Mouse (Mus musculus): Measurements from ENCODE around the gene Zswim5.

The Zswim5 gene

DNA sequence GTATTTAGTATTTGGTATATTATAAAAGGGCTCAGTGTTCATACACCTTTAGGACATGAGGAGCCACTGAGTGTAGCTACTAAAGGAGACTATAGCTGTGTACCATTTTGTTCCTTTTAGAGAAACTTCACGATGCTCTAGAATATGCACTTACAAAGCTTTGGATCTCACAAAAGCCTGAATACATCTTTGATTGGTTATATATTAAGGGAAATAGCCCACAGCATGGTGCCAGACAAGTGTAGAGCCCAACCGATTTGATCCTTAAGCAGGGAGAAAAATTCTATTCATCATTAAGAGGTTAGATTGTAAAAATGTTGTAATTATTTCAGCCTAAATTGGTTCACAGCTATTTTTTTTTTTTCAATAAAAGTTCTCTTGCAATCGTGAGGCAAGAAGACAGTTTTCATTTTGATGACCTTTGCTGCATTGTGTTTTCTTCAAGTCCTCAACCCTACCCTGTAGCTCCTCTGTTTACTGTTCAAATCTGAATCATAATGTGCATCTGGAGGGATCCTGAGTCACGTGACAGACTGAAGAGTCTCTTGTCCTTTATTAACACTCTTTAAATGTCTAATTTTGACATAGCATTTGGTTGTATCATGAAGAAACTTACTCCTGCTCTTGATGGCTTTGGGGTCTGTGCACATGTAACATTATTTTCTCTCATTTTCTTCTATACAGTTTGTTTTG lies 33.5 kb downstream of the Zswim5 start:
- in situ Hi-C loops (cut with MboI, MseI): no loop called here

DNA sequence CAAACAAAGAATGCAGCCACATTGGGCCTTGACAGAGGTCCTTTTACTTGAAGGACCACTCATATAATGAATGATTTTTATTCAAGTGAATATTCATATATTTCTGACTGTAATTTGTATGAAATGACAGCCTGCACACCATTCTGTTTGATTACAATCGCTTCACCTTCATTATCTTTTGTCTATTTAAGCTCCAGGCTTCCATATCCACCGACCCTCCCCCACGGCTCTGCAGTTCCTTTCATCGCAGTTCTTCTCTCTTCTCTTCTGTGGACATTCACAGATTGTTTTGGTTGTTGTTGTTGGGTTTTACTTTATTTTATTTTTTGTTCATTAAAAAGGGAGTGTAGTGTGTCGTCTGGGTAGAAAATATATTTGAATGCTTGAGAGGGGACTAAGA lies 34.0 kb downstream of the Zswim5 start:
- in situ Hi-C loops (cut with MboI, MseI): no loop called here

DNA sequence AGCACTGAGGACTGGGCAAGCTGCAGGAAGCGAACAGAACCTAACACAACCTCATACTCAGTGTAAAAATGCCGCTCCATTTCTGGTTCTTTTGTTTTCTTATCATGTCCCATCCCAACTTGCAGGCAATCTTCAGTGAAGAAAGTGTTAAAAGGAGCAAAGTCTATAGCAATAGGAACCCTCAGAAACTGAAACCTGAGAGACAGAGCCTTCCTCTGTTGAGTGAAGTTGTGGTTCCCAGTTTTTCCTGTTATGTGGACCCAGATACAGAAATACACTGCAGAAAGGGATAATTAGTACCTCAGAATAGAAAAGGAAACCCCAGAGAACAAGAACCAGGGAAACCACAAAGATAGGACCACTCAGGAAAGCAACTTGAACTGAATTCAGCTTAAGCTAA lies 36.1 kb downstream of the Zswim5 start:
- in situ Hi-C loops (cut with MboI, MseI): no loop called here

DNA sequence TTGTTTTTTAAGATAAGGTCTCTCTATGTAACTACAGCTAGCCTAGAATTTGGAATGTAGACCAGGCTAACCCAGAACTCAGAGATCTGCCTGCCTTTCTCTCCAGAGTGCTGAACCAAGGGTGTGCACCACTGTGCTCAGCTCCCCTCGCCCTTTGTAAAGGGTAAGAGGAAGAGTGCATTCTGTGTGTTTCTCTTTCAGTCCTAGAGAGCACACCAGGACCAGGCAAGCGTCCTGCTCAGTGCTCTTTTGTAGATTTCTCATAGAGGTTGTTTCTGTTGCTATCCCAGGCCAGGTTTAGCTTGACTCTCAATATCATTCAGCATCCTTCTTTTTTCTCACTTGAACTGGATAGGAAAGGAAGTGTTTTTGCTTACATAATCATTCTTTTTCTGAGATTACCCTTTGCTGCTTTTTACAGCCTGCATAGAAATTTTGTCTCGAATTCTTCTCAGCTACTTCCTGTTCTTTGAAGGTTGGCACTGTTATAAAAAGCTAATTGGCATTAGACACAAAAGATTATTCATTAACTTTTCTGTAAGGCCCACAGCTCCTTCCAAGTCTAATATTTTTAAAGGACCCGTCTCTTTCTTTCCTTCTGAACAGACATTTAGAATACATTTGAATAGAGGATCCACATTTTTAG lies 51.0 kb downstream of the Zswim5 start:
- in situ Hi-C loops (cut with MboI, MseI): no loop called here

DNA sequence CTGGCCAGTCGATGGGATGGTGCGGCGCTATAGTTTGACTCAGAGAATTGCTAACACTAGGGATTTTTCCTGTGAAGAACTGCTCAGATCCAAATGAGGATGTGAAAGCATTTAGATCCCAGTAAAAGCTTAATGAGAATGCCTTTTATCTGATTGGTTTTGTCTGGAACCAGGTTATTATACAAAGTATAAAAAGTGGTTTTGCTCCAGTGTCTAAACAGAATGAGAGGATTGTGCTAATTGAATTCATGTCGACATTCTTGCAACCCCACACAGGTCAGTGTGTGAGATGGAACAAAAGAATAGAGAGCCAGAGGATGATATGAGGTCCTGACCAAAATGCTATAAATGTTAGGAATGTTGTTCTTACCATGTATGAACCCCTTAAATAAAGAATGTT lies 62.4 kb downstream of the Zswim5 start:
- in situ Hi-C loops (cut with MboI, MseI): no loop called here

DNA sequence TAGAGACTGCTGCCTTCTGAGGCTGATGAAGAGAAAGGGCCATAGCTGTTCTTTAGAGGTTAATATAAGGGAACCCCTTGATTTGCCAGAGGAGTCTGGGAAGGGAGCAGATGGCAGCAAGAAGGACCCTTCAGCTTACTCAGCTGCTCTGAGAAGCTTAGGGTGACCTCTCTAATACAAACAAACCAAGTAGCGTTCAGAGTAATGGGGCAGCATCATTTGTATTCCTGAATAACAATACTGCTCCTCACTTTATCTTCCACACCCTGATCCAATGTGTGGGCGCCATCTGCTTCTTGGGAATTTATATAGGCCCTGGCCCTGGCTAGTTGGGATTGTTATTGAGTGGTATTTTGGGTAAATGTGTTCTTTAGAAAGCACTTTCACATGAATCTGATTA lies 65.5 kb downstream of the Zswim5 start:
- in situ Hi-C loops (cut with MboI, MseI): no loop called here

DNA sequence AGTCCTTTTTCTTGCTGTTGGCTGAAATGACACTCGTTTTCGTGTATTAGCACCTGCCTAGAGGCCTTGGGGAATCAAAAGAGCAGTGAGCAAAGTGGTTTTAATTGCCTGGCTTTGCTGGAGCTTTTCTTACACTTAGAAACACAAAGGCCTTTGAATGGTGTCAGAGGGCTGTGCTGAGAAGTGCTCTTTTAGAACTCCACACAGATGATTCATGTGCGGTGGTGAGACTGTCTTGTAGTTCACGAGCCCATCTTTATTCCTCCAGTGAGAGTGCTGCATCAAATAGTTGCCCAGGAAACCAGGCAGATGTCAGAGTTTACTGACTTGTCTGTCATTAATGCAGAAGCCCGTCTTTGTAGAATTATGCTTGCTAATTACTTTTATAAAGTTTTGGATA lies 66.9 kb downstream of the Zswim5 start:
- in situ Hi-C loops (cut with MboI, MseI): no loop called here

DNA sequence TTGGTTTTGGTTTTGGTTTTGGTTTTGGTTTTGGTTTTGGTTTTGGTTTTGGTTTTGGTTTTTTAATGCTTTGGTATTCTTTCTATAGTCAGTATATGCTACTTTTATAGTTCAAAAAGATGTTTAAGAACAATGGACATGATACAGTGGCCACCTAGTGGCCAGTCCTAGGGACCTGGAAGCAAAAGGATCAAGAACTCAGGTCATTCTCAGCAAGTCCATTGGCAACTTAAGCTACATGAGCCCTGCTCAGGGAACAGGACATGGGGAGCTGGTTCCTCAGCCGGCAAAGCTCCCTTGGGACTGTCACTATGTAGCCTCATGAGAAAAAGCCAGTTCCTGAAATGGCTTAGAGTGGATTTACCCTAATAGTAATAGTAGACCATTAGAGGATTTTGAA lies 74.5 kb downstream of the Zswim5 start:
- in situ Hi-C loops (cut with MboI, MseI): no loop called here

DNA sequence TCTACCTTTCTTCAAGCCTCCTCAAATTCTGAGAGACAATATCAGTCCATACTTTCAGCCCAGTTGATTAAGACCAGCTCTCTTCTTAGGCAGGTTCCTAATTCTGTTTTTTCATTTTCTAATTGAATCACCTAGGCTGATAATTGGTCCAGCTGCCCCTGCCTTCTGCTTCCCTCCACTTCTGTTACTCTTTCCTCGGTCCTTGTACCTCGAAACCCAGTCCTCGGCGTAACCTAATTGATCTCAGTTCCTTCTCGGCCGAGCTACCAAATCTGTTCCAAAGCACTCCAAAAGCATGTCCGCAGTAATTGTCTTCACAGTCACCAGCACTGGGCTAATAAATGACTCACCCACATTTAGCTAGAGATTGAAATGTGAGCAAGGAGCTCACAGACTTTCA lies 77.8 kb downstream of the Zswim5 start:
- in situ Hi-C loops (cut with MboI, MseI): no loop called here

DNA sequence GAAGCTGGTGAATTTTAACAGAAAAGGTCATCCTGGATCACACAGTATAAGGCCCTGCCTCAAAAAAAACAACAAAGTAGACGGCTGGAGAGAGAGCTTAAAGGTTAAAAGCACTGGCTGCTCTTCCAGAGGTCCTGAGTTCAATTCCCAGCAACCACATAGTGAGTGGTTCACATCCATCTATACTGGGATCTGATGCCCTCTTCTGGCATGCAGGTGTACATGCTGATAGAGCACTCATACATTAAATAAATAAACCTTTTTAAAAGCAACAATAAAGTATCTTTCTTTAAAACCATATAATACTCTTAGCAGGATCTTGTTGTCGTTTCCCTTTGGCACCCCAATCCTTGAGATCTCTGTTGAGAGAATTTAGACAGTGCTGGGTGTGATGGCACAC lies 99.3 kb downstream of the Zswim5 start:
- in situ Hi-C loops (cut with MboI, MseI): no loop called here

DNA sequence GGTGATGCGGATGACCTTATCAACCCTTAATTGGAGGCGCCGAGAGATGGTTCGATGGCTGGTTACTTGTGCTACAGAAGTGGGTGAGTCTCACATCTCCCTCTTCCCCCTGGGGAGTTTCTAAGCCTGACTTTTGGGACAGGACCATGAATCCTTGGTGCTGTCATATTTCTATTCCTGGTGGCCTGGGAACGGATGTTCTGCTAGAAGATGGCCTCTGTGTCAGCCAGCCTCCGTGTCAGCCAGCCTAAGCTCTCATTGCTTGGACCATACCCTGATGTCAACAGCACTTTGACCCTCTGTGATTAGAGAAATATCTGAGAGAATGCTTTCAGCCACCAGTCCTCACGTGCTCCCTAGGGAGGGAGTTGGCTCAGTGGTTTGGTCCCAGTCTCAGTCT lies 108.5 kb downstream of the Zswim5 start:
- in situ Hi-C loops (cut with MboI, MseI): no loop called here

DNA sequence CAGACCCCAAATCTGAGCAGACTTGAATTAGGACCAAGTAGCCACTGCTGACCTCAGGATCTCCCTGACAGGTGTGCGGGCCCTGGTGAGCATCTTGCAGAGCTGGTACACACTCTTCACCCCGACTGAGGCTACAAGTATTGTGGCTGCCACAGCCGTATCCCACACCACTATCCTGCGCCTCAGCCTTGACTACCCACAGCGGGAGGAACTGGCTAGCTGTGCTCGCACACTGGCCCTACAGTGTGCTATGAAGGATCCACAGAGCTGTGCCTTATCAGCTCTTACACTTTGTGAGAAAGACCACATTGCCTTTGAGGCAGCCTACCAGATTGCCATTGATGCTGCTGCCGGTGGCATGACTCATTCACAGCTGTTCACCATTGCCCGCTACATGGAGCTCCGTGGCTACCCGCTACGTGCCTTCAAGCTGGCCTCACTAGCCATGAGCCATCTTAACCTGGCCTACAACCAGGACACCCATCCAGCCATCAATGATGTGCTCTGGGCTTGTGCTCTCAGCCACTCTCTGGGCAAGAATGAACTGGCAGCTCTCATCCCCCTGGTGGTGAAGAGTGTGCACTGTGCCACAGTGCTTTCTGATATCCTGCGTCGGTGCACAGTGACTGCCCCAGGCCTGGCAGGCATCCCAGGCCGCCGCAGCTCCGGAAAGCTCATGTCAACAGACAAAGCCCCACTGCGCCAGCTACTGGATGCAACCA lies 109.4 kb downstream of the Zswim5 start:
- in situ Hi-C loops (cut with MboI, MseI): no loop called here

DNA sequence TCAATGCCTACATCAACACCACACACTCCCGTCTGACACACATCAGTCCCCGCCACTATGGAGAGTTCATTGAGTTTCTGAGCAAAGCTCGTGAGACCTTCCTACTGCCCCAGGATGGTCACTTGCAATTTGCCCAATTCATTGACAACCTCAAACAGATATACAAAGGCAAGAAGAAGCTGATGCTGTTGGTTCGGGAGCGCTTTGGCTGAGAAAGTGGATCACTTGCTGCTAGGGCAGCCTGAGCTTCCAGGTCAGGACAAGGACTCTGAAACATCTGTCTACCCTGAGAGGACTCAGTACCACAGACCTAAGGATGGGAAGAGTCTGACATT lies 109.9 kb downstream of the Zswim5 start:
- in situ Hi-C loops (cut with MboI, MseI): no loop called here

DNA sequence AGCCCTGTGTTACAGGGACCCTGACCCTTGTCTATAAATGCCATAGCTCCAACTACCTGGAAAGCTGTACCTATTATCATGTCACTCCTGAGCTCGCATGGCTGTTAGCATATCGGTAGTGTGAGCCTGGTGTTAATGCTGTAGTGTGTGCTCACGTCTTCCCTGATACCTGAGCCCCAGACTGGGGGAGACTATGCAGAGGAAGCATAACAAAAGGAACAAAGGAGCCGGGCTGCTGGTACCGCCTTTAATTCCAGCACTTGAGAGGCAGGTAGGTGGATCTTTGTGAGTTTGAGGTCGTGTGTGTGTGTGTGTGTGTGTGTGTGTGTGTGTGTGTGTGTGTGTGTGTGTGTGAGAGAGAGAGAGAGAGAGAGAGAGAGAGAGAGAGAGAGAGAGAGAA lies 112.6 kb downstream of the Zswim5 start:
- in situ Hi-C loops (cut with MboI, MseI): loop anchor here (5.0 kb wide), 1 partner anchor 167 kb away; the partner anchor contains the start of gene Hpdl (in 2 of the 2)

DNA sequence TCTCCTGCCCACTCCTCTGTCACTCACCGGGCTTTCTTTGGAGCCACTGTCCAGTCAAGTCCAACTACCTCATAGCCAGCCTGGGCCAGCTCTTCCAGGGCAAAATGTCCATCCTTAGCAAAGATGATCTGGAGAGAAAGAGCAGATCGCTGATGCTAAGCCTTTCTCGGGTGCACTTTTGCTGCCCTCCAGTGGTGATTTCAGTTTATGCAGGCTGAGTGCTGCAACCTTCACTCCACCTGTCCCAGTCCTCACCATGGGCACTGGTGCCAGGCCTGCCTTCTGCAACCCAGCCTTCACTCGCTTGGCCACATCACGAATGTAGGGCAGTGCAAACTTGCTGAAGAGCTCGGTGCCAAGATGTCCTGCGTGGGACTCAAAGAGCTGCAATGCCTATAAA lies 114.2 kb downstream of the Zswim5 start:
- in situ Hi-C loops (cut with MboI, MseI): loop anchor here (5.0 kb wide), 1 partner anchor 169 kb away; the partner anchor contains the start of gene Hpdl (in 2 of the 2)

DNA sequence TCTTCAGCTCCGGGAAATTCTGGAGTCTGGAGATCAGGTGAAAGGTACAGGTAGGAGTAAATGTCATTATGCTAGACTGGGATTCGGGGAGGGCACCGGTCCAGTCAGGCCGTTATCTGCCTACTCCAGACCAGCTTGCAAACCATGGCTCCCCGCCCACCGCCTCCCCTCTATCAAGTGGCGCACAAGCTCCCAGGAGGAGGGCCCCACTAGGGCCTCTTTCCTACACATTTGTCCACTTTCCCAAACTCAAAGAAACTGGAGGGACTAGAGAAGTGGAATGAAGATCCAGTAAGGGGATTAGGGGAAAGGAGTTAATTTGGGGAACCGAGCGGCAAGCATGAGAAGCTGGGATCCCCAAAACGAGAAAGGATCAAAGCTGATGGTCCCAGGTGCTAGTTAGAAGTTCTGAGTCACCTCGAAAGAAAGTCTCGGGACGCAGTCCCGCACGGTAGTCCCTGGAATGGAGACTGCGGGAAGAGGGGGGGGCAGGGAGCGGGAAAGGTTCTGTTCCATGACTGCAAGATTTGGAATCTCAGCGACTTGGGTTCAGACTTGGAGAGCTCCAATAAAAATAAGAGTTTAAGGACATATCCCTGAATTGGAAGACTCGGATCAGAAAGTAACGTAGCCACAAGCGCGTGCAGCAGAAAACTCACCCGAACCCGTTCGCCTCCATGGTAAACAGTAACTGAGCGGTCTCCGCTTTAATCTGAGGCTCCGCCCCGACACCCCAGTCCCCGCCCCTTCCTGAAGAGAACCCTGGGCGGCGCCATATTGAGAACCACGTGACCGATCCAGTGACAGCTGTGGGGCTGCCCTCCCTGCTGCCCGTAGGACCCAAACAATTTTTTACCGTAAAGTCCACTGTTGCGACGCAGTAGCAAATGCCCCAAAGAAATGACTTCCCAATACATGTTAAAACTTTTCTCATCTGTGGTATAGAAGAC lies 116.8 kb downstream of the Zswim5 start, which contains the start of gene Urod:
Gene Urod (minus strand): TSS at position 742 of the 950 bp plus-strand sequence.
- in situ Hi-C loops (cut with MboI, MseI): loop anchor here (5.0 kb wide), 1 partner anchor 172 kb away; the partner anchor contains the start of gene Hpdl (in 2 of the 2)

DNA sequence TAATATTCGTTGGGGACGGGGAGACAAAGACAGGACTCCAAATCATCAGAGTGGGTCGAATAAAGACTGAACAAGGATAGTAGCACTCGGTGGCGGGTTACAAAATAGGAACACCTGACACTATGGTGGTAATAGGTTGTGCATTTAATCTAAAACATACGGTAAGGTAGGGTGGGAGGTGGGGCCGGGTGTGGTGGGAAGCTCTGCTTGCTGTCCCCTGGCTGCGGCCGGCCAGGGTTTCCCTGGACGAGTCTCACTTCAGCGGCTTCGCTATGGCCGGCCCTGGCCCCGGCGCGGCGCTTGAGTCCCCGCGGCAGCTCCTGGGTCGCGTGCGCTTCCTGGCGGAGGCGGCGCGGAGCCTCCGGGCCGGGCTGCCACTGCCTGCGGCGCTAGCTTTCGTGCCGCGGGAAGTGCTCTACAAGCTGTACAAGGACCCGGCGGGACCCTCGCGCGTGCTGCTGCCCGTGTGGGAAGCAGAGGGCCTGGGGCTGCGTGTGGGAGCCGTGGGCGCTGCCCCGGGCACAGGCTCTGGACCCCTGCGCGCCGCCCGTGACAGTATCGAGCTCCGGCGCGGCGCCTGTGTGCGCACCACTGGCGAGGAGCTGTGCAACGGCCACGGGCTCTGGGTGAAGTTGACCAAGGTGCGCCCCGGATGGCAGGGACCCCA lies 118.1 kb downstream of the Zswim5 start, which contains the start of gene Hectd3:
Gene Hectd3 (plus strand): TSS at position 187 of the 667 bp plus-strand sequence.
- in situ Hi-C loops (cut with MboI, MseI): loop anchor here (5.0 kb wide), 2 partner anchors 137 to 147 kb away; partner anchors contain the start of gene Plk3 (in 1 of the 2)

DNA sequence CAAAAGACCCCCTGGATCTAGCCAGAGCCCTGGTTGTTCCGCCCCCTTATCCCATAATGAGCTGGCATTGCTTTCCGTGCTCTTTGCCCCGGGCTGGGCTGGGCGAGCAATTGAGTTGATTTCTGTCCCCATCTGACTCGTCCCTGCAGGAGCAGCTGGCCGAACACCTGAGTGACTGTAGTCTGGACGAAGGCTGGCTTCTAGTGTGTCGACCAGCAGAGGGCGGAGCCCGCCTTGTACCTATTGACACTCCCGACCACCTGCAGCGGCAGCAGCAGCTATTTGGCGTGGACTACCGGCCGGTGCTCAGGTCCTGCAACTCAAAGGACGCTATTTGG lies 118.6 kb downstream of the Zswim5 start:
- in situ Hi-C loops (cut with MboI, MseI): loop anchor here (5.0 kb wide), 2 partner anchors 137 to 147 kb away; partner anchors contain the start of gene Plk3 (in 1 of the 2)

DNA sequence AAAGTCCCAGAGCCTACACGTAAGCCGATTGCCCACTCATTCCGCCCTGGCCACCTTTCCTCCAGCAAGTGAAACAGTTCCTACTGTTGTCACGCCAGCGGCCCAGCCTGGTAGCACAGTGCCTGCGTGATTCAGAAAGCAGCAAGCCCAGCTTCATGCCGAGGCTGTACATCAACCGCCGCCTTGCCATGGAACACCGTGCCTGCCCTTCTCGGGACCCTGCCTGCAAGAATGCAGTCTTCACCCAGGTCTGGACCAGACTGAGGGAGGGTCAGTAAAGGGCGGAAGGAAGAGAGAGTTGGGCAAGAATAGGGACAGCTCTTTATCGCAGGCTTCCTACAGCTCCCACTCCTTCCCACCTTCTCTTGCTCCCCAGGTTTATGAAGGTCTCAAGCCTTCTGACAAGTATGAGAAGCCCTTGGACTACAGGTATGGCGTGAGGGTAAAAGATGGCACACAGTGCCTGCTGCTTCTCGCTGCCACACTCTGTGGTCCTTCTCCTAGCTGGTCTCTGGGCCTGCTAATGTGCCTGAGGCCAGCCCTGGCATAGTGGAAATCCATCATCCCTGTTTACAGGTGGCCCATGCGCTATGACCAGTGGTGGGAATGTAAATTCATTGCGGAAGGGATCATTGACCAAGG lies 122.5 kb downstream of the Zswim5 start:
- in situ Hi-C loops (cut with MboI, MseI): loop anchor here (5.0 kb wide), 2 partner anchors 133 to 143 kb away; partner anchors contain the start of gene Plk3 (in 1 of the 2)

DNA sequence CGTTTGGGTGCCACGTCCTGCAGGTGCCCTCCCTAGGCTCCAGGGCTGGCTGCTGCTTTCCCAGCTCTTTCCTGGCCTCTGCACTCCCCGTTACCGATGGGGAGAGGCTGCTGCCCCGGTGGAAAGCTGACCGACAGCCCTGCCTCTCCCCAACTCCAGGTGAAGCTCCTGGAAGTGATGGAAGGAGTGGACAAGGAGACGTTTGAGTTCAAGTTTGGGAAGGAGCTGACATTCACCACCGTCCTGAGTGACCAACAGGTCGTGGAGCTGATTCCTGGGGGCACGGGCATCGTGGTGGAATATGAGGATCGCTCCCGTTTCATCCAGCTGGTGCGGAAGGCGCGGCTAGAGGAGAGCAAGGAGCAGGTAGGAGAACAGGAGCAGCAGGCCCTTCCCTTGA lies 124.8 kb downstream of the Zswim5 start:
- in situ Hi-C loops (cut with MboI, MseI): no loop called here

Measured in T-helper 17 cell (primary cell).